Mouse (Mus musculus) gastrocnemius, postnatal 10 days (tissue): ENCODE measurements around the gene Kif13a. TPM values are rescaled to one million over a fixed set of nuclear protein-coding genes. Genes with fewer than 3 reads are reported as not detected.

ENCODE experiments used
- DNase-seq: peaks from one replicate; pipeline ENCODE4 v3.0.0; 2021; ENCODE audit warnings: mixed read lengths
- total RNA-seq, 2 experiments: library from RNA; stranded (reverse); gene quantifications; 2 replicates each; pipeline ENCODE4 v1.2.3; 2021

Kif13a gene
- total RNA-seq, 2 experiments from 2014 or later: 55.7 to 60.3 TPM

DNA sequence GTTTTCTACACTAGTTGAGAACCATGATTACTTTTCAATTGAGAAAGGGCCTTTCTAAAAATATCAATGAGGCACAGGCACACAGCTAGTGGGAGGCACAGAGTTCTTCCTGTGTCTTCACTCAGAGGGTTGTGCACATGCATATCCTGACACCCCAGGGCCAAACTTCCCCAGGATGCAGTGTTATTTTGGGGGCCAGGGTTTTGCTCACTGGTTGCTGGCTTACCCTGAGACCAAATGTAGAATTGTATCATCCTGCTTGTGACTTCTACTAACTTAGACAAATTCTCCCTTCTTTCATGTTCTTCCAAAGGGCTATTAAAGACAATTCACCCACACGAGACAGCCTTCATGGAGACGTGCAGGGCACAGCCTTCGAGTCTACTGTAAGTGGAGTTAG, 45.7 kb downstream of the Kif13a start:
- no peak for DNase-seq

DNA sequence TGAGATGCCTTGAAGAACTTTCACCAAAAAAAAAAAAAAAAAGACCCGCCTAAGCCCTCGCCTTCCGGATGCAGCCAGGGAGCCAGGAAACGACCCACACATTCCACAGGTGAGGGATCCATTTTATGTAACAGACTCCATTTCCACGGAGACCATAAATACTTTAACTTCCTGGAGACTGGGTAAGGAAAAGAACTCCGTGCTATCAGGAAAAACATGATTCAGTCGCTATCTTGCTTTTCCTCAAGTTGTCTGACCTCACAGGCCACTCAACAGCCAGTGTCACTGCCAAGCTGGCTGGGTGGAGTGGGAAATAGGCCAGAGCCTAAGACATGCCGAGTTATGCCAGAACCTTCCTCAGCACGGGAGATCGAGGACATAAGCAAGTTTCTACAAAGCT, 46.3 kb downstream of the Kif13a start:
- DNase-seq: peak; percentile 31

DNA sequence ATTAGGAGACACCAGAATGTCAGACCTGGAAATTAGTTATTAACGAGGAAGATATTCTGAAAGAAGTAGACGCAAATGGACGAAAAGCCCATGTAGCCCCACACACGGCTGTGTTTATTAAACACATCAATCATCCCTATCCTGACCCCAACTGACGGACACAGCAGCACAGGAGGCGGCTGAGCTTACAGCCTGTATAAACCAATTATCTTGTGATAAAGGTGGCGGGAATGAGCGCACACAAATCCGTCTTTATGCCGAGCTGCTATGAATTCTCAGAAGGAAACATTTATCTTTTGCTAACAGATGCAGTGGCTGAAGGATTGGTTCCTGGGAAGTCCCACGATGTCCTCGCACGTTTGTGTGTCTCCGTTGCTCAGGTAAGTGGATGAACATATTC, 48.9 kb downstream of the Kif13a start:
- no peak for DNase-seq

DNA sequence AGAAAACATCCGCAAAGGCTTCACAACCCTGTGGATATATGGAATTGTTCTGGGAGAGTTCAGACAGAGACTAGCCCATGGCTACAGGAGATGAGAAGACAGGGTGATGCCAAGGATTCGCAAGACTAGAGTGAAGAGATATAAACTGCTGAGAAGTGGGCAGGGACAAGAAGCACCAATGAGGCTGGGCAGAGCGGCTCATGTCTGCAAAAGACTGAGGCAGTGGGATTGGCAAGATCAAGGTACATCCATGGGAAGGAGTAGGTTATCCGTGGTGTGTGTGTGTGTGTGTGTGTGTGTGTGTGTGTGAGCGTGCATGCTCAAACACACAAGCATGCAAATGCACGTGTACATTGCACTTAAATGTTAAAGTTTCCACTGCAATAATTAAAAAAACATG, 49.4 kb downstream of the Kif13a start:
- DNase-seq: no peak

DNA sequence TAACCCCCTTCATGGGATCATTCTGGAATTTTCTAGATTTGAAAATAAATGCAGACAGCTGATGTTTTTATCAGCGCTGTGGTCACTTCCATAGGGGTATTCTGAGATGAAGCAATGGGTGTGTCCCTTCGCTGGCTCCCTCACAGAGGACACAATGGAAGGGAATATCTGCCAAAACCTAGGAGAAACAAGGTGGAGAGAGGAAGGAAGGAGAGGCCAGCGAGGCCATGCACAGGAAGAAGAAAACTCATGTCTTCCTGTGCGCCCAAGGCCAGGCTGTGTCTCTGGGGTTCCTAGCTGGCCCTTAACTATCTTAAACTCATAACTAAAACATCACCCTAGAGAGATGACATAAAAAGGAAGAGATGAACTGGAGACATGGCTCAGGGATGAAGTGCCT, 52.6 kb downstream of the Kif13a start:
- no peak for DNase-seq

DNA sequence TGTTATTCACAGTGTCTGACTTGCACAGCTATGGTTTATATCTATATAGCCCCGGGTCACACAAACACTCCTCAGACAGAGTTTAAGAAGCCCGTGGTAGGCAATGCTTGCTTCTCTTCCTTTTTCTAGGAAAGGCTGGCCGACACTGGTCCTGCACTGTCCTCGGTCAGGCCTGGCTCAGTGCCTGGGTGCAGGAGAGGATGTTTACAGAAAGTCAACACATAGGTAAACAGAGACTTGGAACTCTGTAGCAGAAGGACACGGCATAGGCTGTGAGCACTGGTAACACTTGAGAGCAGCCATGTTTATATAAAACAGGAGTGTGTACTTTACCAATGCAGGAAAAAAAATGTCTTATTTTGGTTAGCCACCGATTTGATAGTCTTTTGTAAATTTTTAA, 54.3 kb downstream of the Kif13a start:
- DNase-seq: no peak

GRCm38 (mm10) chr13:46872732-46873131, 56.9 kb downstream of the Kif13a start:
- no peak for DNase-seq

DNA sequence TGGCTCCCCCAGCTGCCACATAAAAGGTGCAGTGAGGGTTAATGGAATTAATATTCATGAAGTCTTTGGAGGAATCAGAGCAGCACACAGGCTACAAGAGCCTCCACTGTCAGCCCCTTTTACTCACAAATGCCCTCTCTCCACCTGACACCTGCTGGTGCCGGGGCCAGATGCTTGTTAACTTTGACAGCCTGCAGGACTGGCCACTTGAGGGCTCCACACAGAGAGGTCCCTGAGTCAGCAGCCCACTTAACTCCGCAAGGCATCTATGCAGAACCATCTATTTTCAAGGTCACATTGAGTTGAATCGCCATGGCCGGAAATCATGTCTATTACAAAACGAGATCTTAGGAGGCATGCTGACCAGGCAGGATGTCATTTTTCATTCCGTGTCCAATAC, 57.5 kb downstream of the Kif13a start:
- no peak for DNase-seq

DNA sequence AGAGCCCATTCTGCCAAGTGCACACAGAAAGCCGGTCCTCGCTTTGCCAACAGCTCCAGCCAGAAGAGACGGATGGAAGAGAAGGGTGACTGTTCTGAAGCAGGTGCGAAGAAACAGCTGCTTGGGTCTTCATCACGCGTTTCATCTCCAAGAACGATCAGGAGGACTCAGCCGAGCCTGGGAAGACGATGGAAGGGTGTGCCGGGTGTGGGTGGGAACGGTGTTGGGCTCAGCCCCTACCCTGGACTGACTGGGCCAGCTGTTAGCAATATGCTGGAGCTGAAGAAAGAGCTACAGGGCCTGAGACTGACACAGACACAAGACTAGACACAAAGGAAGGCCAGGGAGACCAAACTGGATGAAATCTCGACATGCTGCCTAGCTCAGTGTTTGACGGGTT, 60.2 kb downstream of the Kif13a start:
- no peak for DNase-seq

DNA sequence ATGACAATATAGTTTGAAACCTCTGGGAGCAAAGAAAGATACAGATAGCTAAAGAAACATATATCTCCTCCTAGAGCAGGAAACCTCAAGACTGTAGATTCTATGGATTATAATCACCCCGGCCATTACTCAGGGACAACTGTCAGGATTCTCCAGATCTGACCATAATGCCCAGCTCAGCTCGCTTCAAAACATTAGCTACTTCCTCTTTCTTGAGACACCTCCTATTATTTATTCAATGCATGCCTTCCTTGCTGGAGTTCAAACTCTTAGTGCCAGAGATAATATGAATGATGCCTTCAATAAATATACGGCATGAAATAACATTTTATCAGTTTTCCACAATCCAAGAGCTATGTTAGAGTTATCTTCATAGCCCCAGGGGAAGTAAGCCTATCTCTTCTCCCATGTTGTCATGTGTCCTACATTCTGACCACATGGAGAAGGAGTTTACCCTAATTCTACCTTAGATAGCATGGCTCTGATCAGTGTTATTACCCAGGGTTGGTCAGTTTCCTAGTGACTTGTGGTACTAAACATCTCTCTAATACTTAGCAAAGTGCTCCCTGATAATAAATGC, 66.4 kb downstream of the Kif13a start:
- no peak for DNase-seq

- DNase-seq: no peak
Measured at GRCm38 (mm10) chr13:46859876-46860275, 69.8 kb downstream of the Kif13a start.

- no peak for DNase-seq
Measured at GRCm38 (mm10) chr13:46859173-46859572, 70.5 kb downstream of the Kif13a start.

GRCm38 (mm10) chr13:46858835-46859152, 70.9 kb downstream of the Kif13a start:
- DNase-seq: no peak

GRCm38 (mm10) chr13:46858143-46858834, 71.4 kb downstream of the Kif13a start:
- DNase-seq: no peak

DNA sequence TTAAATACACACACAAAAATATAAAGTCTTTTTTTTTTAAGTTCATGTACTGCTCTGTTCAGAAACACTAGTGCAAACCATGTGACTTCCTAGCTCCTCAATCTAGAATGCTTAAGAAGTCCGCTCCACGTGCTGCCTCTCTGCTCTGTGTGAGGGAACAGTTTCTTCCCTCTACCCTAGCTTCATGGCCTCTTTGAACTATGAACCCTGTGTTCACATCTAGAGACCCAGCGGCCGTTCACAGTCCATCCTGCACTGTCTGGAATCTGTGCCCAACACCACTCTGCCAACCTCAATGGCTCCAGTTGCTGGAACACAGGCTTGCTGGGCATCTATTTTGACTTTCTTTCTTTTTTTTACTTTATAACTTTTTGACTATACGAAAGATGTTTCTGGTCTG, 75.2 kb downstream of the Kif13a start:
- no peak for DNase-seq

DNA sequence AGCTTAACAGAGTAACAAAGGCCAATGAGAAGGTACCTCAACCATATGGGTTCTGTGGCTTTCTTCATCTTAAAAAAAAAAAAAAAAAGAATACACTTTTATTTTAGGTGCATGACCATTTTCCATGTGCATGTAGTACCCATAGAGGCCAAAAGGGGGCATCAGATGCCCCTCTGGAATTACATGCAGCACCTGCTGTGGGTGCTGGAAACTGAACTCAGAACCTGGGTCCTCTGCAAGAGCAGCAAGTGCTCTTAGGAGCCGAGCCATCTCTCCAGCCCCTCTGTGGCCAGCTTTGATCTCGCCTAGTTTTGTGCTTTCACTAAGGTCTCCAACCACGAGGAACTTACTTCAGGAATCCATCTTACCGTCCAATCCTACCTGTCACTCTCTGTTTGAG, 77.2 kb downstream of the Kif13a start:
- DNase-seq: no peak

GRCm38 (mm10) chr13:46845456-46845855, 84.2 kb downstream of the Kif13a start:
- DNase-seq: no peak

DNA sequence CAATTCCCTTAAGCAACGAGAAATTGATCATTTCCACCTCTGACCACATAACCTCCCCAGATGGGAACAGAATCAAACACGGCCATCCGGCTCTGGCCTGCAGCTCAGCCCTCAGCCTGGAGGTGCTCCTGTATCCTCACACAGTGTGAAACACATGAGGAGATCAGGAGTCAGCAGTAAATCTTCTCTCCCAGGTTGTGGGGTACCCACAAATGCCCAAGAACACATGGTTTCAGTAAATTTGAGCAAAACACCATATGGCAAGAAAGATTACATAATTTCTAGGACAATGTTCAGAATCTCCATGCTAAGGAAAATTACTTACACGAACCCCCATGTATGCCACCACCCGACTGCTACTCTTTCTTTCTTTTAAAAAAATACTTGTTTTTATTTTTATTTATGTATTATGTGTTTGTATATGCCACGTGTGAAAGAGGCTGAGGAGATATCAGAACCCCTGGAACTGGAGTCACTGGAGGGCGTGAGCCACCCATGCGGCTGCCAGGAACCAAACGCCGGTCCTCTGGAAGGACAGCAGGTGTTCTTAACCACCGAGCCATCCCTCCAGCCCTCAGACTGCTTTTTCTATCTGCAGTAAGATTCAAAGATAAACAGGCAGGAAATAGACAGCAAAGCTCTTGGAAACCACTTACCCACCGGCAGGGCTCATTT, 85.0 kb downstream of the Kif13a start:
- DNase-seq: no peak

DNA sequence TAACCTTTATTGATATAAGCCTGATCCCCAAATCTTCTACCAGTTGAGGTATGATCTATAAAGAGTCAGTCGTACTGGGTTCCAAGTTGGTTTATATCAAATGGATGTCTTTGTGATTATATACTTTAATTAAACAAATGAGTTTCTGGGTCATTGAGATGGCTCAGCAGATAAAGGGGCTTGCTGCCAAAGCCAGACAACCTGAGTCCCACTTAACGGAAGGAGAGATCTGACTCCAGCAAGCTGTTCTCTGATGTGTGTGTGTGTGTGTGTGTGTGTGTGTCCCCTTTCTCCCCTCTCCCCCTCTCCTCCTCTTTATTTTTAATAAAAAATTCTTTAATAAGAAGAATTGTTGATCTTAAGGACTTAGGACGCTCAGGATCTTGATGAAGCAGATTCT, 86.0 kb downstream of the Kif13a start:
- no peak for DNase-seq

DNA sequence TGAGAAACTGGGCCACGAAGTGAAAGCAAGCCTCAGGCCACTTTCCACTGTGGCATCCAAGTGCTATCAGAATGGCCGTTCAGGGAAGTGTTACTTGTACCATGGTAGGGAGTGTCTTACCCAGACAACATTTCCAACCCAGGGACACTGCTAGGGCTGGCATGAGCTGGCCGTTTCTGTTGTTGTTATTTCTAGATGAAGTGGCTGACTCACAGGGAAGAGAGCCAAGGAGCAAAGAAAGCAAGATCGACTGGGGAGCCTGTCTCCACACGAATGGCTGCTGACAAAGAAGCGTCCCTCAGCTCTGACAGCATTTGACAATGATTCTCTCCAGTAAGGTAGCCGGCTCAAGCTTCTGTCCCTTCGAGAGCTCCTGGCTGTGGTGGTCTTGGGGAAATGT, 87.5 kb downstream of the Kif13a start:
- no peak for DNase-seq

DNA sequence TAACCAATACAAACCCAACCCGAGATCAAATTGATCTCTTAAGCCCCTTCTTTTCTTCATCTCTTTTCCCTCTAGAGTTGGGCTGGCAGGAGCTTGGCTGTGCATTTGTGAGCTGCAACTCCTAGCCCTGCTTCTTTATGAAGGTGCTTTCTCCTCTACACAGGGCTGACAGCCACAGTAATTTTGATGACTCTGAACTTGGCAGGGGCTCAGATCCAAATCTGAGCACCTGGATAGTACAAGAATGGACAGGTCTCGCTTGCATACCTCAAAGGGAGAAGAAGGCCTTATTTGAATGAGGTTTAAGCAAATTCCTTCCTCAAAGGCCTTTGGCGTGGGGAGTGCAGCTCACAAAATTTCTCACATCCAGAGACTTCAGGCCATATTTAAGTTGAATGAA, 88.0 kb downstream of the Kif13a start:
- DNase-seq: no peak

DNA sequence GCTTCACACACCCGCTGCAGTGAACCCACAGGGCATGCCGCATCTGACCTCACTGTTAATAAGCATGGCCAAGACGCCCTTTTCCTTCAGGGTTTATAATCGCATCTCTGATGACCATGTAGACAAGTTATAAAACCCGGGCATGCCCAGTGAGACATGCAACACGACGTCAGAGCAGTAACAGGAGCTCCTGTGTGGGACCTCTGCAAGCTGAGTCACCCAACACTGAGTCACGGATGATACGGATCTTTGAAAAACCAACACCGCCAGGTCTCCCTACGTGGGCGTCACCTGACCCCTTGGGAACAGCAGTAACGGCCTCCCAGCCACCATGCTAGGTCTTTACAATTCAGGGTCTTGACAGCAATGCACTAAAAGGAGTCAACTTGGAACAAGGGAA, 89.0 kb downstream of the Kif13a start:
- DNase-seq: no peak

DNA sequence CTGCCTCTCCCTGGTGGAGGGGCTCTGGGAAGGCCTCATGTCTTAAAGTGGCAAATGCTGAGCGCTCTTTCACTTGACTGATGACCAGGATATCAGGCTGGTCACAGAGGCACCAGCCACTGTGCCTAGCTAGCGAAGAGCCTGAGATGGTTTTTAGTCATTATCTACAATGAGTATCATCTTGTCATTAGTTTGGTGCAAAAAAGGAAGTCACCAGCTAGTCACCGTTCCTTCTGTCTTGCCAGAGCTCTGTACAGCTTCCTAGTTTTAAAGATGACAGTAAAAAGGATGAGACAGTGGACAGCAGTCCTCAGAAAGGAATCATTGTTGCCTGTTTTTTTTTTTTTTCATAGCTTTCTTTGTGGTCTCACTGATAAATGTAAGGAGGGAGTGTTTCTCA, 90.4 kb downstream of the Kif13a start:
- no peak for DNase-seq

DNA sequence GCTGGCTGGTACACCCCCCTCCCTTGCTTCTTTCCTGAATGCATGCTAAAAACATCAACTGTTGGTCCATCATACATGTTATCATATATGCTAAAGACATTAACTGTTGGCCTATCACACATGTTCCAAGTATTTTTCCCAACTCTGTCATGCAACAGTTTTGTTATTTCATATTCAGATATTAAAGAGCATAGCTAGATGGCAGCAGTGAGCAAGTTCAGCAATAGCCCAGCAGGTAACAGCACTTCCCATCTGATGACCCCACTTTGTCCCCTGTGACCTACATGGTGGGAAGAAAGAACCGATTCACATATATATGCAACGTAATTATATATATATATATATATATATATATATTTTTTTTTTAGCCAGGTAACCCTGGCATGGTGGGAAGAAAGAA, 91.1 kb downstream of the Kif13a start:
- peak; percentile 27 for DNase-seq
